Mouse (Mus musculus): ENCODE measurements around the gene Myadml2. TPM values are rescaled to one million over a fixed set of nuclear protein-coding genes. Genes with fewer than 3 reads are reported as not detected.
"Not testable (repeated sequence)": the region's sequence is repeated elsewhere in the genome, so short reads cannot be mapped to it uniquely, and the experiment has no call there.

The Myadml2 gene
- polyA plus RNA-seq, 1 experiment from 2014 or later = 10.9 TPM

DNA sequence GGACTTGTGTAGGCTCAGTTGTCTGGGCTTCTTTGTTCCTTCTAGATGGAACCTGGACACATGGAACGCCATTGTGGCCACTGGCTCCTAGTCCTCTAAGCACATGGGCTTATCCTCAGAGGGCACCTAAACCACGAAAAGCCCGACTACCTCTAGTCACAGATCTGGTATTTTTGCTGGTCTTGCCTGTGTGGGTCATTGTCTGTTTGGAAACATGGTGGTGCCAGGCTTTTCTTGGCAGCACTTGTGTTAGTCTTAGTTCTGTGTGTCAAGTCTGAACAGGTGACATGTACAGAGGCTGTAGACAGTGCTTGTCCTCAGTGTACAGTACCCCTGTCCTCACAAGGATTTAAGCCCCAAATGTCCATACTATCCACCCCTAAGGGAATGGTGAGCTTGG is 35.6 kb upstream of the Myadml2 start:
- H3K4me1 ChIP-seq (replicated peaks) = peaks cover 10% of the 10 kb centered on the region; the same call in 1 of the 2 replicates
- H3K9ac ChIP-seq = no peak overlapping the region
- no peaks in the 10 kb centered on the region for H3K9me3 ChIP-seq (replicated peaks)
- ATAC-seq (ENCODE audit: insufficient number of reproducible peaks, low FRiP score) = no peak
- WGBS = 83% methylated on average over 3 of the region's 3 CpGs
- no peak overlapping the region for H3K27ac ChIP-seq (ENCODE audit: poor library complexity, severe bottlenecking)
- no peaks in the 10 kb centered on the region for H3K27me3 ChIP-seq (replicated peaks)
- no peak overlapping the region for H3K4me3 ChIP-seq
- no peak overlapping the region for H3K4me2 ChIP-seq
- H3K36me3 ChIP-seq = peaks cover 76% of the 10 kb centered on the region

DNA sequence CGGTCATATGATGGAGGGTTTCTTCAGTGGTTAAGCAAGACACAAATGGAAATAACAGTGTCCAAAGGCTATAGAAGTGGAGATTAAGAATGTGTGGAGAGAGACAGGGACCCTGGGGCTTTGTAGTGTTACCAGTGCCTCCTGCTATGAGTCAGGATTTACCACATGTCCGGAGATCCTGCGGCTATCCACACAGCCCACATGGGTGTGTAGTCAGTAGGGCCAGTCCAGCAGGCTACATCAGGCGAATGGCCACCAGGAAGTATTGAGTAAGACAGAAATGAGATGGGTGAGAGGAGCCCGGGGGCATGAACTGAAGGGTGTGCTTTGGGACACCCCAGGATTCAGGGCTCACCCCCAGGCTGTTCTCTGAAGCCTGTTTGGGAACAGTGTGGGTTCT is 34.7 kb upstream of the Myadml2 start:
- peaks cover 10% of the 10 kb centered on the region; the same call in 1 of the 2 replicates for H3K4me1 ChIP-seq (replicated peaks)
- H3K4me3 ChIP-seq = no peak overlapping the region
- no peaks in the 10 kb centered on the region for H3K27me3 ChIP-seq (replicated peaks)
- no peak overlapping the region for H3K9ac ChIP-seq
- peaks cover 76% of the 10 kb centered on the region for H3K36me3 ChIP-seq
- H3K4me2 ChIP-seq = no peak overlapping the region
- H3K27ac ChIP-seq (ENCODE audit: poor library complexity, severe bottlenecking) = no peak overlapping the region
- WGBS = 89% methylated on average over 5 of the region's 5 CpGs
- ATAC-seq (ENCODE audit: insufficient number of reproducible peaks, low FRiP score) = no peak
- H3K9me3 ChIP-seq (replicated peaks) = no peaks in the 10 kb centered on the region

DNA sequence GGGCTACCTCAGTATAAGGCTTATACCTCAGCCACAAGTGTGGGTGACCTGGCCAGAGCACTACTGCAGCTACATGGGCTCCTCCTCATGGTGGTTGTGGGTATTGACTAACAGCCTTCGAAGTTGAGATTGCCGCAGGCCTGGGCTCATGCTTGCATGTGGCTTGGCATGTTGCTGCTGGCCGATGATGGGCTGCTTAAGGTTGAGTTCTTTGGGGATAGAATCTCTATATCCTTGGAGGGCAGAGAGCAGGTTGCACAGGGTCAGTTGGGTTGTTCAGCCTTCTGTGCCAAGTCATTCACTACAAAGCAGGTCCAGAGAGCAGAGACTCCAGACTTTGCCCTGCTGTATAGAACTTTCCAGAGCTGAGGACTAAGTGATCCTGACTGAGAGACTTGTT is 32.0 kb upstream of the Myadml2 start:
- Histone ChIP-seq H3K4me3 (no peak overlapping the region), H3K9ac (no peak overlapping the region), H3K9me3 (replicated peaks) (no peaks in the 10 kb centered on the region), H3K27me3 (replicated peaks) (no peaks in the 10 kb centered on the region), H3K27ac (ENCODE audit: poor library complexity, severe bottlenecking) (no peak overlapping the region), H3K4me1 (replicated peaks) (peaks cover 14% of the 10 kb centered on the region), H3K4me2 (no peak overlapping the region), H3K36me3 (peaks cover 72% of the 10 kb centered on the region)
- 68% methylated on average over 3 of the region's 3 CpGs for WGBS
- 0 out of 2 replicates have a peak, but pooled peaks have one; percentile 39 for ATAC-seq (ENCODE audit: insufficient number of reproducible peaks, low FRiP score)

DNA sequence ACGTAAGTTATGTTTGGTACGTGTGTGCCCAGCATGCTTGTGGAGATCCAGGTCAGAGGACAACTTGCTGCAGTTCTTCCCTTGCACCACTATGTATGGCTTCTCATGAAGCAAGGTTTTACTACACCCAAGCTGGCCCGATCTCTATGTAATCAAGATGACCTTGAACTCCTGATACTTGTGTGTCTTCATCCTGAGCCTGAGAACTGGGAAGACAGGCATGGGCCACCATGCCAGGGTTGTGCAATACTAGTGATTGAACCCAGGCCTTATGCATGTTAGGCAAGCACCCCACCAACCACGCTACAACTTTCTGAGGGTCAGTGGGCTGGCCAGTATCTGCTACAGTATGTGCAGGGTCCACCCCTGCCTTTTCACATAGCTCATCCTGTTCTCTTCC is 29.0 kb upstream of the Myadml2 start:
- H3K4me1 ChIP-seq (replicated peaks) = peaks cover 16% of the 10 kb centered on the region
- H3K36me3 ChIP-seq = peaks cover 46% of the 10 kb centered on the region
- H3K9me3 ChIP-seq (replicated peaks) = no peaks in the 10 kb centered on the region
- H3K9ac ChIP-seq = 0 out of 2 replicates have a peak overlapping the region, but pooled peaks have one; percentile 33
- ATAC-seq (ENCODE audit: insufficient number of reproducible peaks, low FRiP score) = no peak
- 80% methylated on average over 4 of the region's 4 CpGs for WGBS
- H3K27me3 ChIP-seq (replicated peaks) = no peaks in the 10 kb centered on the region
- H3K4me2 ChIP-seq = no peak overlapping the region
- H3K4me3 ChIP-seq = no peak overlapping the region
- H3K27ac ChIP-seq (ENCODE audit: poor library complexity, severe bottlenecking) = no peak overlapping the region

DNA sequence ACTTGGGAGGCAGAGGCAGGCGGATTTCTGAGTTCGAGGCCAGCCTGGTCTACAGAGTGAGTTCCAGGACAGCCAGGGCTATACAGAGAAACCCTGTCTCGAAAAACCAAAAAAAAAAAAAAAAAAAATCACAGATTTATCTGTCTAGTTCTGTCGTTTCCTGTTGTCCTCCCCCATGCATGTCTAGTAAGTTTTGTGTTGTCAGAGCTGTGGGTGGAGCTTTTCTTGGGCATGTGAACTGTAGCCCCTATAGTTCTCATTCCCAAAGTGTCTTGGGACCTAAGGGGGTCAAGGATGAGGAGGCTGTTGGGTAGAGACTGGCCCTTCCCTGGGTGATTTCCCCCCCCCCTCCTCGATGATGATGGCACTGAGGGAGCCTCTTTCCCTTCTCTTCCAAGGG is 27.9 kb upstream of the Myadml2 start:
- not testable (repeated sequence) for H3K9me3 ChIP-seq (replicated peaks); H3K27ac ChIP-seq (ENCODE audit: poor library complexity, severe bottlenecking); H3K27me3 ChIP-seq (replicated peaks); H3K9ac ChIP-seq; ATAC-seq (ENCODE audit: insufficient number of reproducible peaks, low FRiP score); H3K4me2 ChIP-seq; H3K4me3 ChIP-seq
- peaks cover 16% of the 10 kb centered on the region for H3K4me1 ChIP-seq (replicated peaks)
- 69% methylated on average over 5 of the region's 5 CpGs for WGBS
- H3K36me3 ChIP-seq = peaks cover 39% of the 10 kb centered on the region

DNA sequence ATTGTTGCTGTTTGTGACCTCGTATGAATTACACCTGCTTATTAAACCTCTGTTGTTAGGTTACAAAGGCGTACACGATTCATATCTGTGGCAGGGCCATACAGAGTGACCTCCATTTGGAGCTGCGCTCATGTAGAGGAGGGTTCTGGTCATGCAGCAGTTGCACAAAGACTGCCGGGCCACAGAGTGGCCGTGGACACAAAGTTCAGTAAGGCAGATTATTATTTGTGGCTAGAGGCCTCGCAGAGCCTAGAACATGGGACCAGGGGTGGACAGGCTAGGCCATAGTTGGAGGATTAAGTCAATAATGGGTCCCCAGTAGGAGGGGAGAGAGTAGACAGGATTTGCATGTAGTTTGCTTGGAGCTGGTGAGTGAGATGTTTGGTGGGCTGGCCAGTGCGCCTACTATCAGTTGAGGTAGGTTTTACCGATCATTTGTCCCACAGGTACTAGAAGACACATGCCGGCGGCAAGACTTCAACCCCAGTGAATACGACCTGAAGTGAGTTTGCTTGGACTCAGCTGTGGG is 25.7 kb upstream of the Myadml2 start:
- 36% methylated on average over 12 of the region's 12 CpGs for WGBS

DNA sequence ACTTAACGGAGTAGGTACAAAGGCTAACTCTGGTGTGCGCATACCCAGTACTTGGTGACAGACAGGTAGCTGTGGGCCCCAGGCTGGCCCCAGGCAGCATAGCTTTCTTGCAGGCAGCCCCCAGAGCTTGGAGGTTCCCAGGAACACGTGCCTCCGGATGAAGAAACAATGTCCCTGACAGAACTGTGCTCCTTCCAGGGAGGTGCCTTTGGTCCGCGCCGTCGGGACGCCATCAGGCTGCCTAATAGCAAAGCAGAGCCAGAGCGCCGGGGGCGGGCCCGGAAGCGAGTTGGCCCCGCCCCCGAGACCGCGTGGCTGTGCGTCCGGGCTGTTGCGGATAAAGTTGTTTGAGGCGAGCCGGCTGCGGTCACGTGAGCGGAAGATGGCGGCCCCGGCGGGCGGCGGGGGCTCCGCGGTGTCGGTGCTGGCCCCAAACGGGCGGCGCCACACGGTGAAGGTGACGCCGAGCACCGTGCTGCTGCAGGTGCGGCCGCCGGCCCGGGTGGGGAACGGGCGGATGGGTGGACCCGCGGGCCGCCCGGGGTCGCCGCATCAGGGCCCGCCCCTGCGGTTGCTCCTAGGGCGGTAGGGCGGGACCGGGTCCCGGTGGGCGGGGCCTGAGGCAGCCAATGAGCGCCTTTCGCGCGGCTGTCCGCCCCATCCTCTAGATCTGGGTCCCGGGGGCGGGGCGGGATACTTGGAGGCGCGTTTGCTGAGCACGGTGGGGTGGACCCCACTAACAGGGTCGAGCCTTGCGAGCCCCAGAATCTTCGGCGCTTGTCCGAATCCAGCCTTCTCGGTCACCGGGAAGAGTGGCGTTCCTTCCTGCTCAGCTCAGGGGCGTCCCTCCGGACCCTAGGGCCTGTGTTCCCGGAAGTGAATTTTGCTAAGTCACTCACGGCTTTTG is 25.0 kb upstream of the Myadml2 start, which contains the start of gene Aspscr1:
Aspscr1 (plus strand) TSS at position 287 of the 907 bp plus-strand sequence.
- Histone ChIP-seq H3K9me3 (replicated peaks) (no peaks in the 10 kb centered on the region), H3K36me3 (peaks cover 19% of the 10 kb centered on the region), H3K4me1 (replicated peaks) (peaks cover 16% of the 10 kb centered on the region), H3K4me3 (peak within 1 kb of the TSS; percentile 69), H3K27ac (ENCODE audit: poor library complexity, severe bottlenecking) (peak within 1 kb of the TSS; percentile 80), H3K27me3 (replicated peaks) (no peaks in the 10 kb centered on the region), H3K4me2 (peak within 1 kb of the TSS; percentile 86), H3K9ac (peak within 1 kb of the TSS; percentile 75)
- WGBS = 1% methylated on average over 82 of the region's 83 CpGs
- ATAC-seq (ENCODE audit: insufficient number of reproducible peaks, low FRiP score) = peak; percentile 99

More for the DNA sequence above, 25.7 kb upstream of the Myadml2 start:
- peak; percentile 10 for ATAC-seq (ENCODE audit: insufficient number of reproducible peaks, low FRiP score)
- peak overlapping the region; percentile 86 for H3K4me2 ChIP-seq
- H3K27me3 ChIP-seq (replicated peaks) = no peaks in the 10 kb centered on the region
- H3K27ac ChIP-seq (ENCODE audit: poor library complexity, severe bottlenecking) = peak overlapping the region; percentile 80
- H3K4me1 ChIP-seq (replicated peaks) = peaks cover 16% of the 10 kb centered on the region
- peaks cover 26% of the 10 kb centered on the region for H3K36me3 ChIP-seq
- peak overlapping the region; percentile 75 for H3K9ac ChIP-seq
- H3K4me3 ChIP-seq = peak overlapping the region; percentile 69
- H3K9me3 ChIP-seq (replicated peaks) = no peaks in the 10 kb centered on the region

DNA sequence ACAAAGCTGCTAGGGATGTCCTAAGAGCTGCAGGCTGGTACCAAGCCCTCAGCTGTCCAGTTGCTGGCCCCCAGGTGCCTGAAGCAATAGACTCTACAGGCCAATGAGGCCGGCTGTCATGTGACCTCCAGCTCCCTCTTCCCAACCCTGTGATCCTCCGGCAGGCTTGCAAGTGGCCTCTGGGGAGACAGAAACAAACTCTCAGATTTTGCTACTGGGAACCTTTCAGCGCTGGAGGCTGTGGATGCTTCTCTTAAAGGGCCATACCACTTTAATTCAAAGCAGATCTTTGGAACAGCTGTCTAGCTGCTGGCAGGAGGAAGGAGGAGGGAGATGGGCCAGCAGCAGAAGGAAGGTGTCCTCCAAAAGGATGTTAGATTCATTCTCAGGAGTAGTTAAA is 18.7 kb upstream of the Myadml2 start:
- Histone ChIP-seq H3K27ac (ENCODE audit: poor library complexity, severe bottlenecking) (no peak overlapping the region), H3K36me3 (no peaks in the 10 kb centered on the region), H3K4me1 (replicated peaks) (peaks cover 25% of the 10 kb centered on the region), H3K4me3 (no peak overlapping the region), H3K9ac (peak overlapping the region; percentile 8; the same call in 1 of the 2 replicates), H3K9me3 (replicated peaks) (no peaks in the 10 kb centered on the region), H3K27me3 (replicated peaks) (peaks cover 37% of the 10 kb centered on the region), H3K4me2 (peak overlapping the region; percentile 5; the same call in 1 of the 2 replicates)
- 4% methylated on average over 3 of the region's 3 CpGs for WGBS
- 0 out of 2 replicates have a peak, but pooled peaks have one; percentile 47 for ATAC-seq (ENCODE audit: insufficient number of reproducible peaks, low FRiP score)

DNA sequence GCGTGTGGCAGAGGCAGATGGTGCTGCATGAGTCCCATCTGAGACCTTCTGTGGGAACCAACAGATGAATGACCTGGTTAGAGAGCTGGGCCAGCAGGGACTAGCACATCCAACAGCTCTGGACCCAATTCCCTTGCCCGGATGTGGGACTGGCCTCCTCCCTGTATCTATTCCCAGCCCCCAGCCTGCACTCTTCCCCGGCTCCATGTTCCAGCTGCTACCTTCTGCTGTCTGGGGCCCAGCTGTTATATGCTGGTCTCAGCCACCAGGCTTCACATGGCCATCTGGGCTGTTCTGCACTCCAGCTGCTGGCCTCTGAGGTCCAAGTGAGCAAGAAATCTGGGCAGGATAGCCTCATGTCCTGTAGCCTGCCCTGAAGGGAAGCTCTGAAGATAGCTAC is 17.4 kb upstream of the Myadml2 start:
- no peak overlapping the region for H3K9ac ChIP-seq
- peaks cover 49% of the 10 kb centered on the region for H3K27me3 ChIP-seq (replicated peaks)
- H3K4me2 ChIP-seq = no peak overlapping the region
- WGBS = 64% methylated on average over 3 of the region's 3 CpGs
- no peak for ATAC-seq (ENCODE audit: insufficient number of reproducible peaks, low FRiP score)
- no peak overlapping the region for H3K27ac ChIP-seq (ENCODE audit: poor library complexity, severe bottlenecking)
- peaks cover 34% of the 10 kb centered on the region for H3K4me1 ChIP-seq (replicated peaks)
- H3K36me3 ChIP-seq = no peaks in the 10 kb centered on the region
- no peak overlapping the region for H3K4me3 ChIP-seq
- no peaks in the 10 kb centered on the region for H3K9me3 ChIP-seq (replicated peaks)

DNA sequence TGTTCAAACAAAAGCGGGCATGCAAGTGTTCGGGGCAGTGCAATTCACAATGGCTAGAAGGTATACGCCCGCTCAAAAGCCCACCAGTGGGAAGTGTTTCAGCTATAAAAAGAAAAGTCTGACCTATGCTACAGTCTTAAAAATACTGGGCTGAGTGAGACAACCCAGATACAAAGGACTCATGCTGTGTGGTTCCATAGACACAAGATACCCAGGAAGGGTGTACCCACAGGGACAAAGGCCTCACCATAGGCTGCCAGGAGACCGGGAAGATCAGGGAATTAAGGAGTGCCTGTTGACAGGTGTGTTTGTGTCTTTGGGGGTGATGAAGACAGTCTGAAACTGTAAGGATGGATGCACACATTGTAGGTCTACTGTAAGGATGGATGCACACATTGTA is 15.8 kb upstream of the Myadml2 start:
- H3K4me1 ChIP-seq (replicated peaks) = peaks cover 51% of the 10 kb centered on the region
- H3K27me3 ChIP-seq (replicated peaks) = peaks cover 66% of the 10 kb centered on the region
- H3K9me3 ChIP-seq (replicated peaks) = no peaks in the 10 kb centered on the region
- no peaks in the 10 kb centered on the region for H3K36me3 ChIP-seq
- no peak overlapping the region for H3K4me2 ChIP-seq
- H3K4me3 ChIP-seq = no peak overlapping the region
- no peak for ATAC-seq (ENCODE audit: insufficient number of reproducible peaks, low FRiP score)
- no peak overlapping the region for H3K27ac ChIP-seq (ENCODE audit: poor library complexity, severe bottlenecking)
- 83% methylated on average over 5 of the region's 5 CpGs for WGBS
- no peak overlapping the region for H3K9ac ChIP-seq

DNA sequence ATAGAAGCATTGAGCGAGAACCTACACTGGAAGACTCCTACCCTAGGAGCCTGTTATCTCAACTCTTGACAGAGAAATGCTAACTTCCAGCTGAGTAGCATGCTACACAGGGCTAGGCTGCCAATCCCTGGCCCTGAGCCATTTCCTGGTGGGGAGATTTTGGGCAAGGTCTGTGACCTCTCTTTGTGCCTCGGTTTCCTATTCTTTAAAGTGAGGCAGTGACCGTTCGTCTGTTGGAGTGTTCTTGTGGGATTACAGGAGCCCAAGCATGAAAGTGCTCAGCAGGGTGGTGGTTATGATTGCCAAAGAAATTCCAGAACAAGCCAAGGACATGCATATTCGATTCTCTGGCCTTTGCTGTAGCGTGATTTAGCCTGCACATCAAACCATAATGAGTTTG is 14.8 kb upstream of the Myadml2 start:
- Histone ChIP-seq H3K4me1 (replicated peaks) (peaks cover 51% of the 10 kb centered on the region), H3K4me3 (no peak overlapping the region), H3K27ac (ENCODE audit: poor library complexity, severe bottlenecking) (no peak overlapping the region), H3K36me3 (no peaks in the 10 kb centered on the region), H3K9ac (no peak overlapping the region), H3K4me2 (no peak overlapping the region), H3K27me3 (replicated peaks) (peaks cover 76% of the 10 kb centered on the region), H3K9me3 (replicated peaks) (no peaks in the 10 kb centered on the region)
- WGBS = 53% methylated on average over 6 of the region's 6 CpGs
- no peak for ATAC-seq (ENCODE audit: insufficient number of reproducible peaks, low FRiP score)
